Comparison of ENCODE assay signal across 12 mouse cellular contexts in the genomic region with DNA sequence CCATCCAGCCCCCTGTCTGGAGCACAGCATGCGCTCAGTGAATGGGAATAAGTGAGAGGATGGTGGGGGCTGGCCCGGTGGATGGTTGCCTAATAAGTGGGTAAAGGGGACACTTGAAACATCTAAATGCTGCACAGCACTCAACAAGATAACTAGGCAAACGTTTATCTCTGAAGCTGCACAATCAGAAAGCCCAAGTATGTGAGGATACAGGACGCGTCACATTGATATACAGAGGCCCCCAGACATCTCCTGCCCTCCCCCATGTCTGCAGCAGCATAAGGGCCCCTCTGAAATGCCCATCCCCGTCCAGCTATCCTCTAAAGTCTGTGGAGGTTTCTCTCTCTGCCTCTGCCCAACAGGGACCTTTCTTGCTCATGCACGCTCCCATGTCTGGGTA.
DNase-seq lines count a peak whose midpoint lies in the region; ATAC-seq and TF ChIP-seq lines count a peak whose summit lies in the region.
"Had no signal": no experiment of that assay in that cellular context is flagged by ENCODE, and none has a peak within 500 bp of the region (broad histone marks: within the 10 kb centered on the region; RNA-seq: fewer than 3 reads in every experiment).

No protein-coding gene starts in this region.

- H3K27me3 ChIP-seq in heart, embryonic 16.5 days (ENCODE audit: control insufficient read depth, insufficient read depth, low read length), result no peaks in the 10 kb centered on the region
- H3K27me3 ChIP-seq in lung, postnatal 0 days (replicated peaks; ENCODE audit: insufficient read depth, low read length), result no peaks in the 10 kb centered on the region
- no peaks in the 10 kb centered on the region for H3K27me3 ChIP-seq in limb, embryonic 10.5 days (ENCODE audit: low read depth, poor library complexity, severe bottlenecking)
- peaks cover 20% of the 10 kb centered on the region for H3K27me3 ChIP-seq in liver, embryonic 15.5 days

- no peak for DNase-seq in heart, adult 18-20 months
- DNase-seq in lung, postnatal 0 days (ENCODE audit: low spot score), result no peak
- no peak for DNase-seq in lung, postnatal 4 days
- DNase-seq in limb, embryonic 10.5 days (ENCODE audit: low spot score), result peak; percentile 52
- DNase-seq in thymus, postnatal 25 days, result no peak
- no peak for DNase-seq in embryo, embryonic 11 days
- DNase-seq: cerebellum, postnatal 14 days; right cerebral cortex, postnatal 4 days had no signal

- no peak overlapping the region for H3K4me3 ChIP-seq in heart, embryonic 16.5 days (ENCODE audit: low read length)
- no peak overlapping the region for H3K4me3 ChIP-seq in lung, postnatal 0 days (ENCODE audit: low read depth, low read length)
- peak overlapping the region; percentile 38 for H3K4me3 ChIP-seq in limb, embryonic 10.5 days
- no peak overlapping the region for H3K4me3 ChIP-seq in liver, embryonic 15.5 days (replicated peaks)

- TF ChIP-seq CTCF in lung, postnatal 0 days (IDR thresholded peaks at IDR 0.05), result no peak

- H3K9me3 ChIP-seq in heart, embryonic 16.5 days (replicated peaks; ENCODE audit: control insufficient read depth, low read length), result no peaks in the 10 kb centered on the region
- no peaks in the 10 kb centered on the region for H3K9me3 ChIP-seq in lung, postnatal 0 days (ENCODE audit: low read length)
- H3K9me3 ChIP-seq in limb, embryonic 10.5 days (replicated peaks), result no peaks in the 10 kb centered on the region
- H3K9me3 ChIP-seq in liver, embryonic 15.5 days (replicated peaks), result no peaks in the 10 kb centered on the region

- ATAC-seq in heart, embryonic 16.5 days (replicated peaks; ENCODE audit: extremely low read depth, insufficient read depth, low FRiP score), result no peak
- no peak for ATAC-seq in lung, postnatal 0 days
- ATAC-seq in liver, embryonic 15.5 days (ENCODE audit: insufficient read depth), result peak; percentile 68
- ATAC-seq: CD4-positive, CD25-positive, alpha-beta regulatory T cell, adult 4 months; midbrain, embryonic 16.5 days had no signal

- 31% methylated on average over 7 of the region's 7 CpGs for WGBS in heart, embryonic 16.5 days
- WGBS in lung, postnatal 0 days, result 56% methylated on average over 7 of the region's 7 CpGs
- WGBS in limb, embryonic 10.5 days, result 56% methylated on average over 7 of the region's 7 CpGs
- WGBS in liver, embryonic 15.5 days (ENCODE audit: insufficient replicate concordance), result 33% methylated on average over 7 of the region's 7 CpGs

- H3K4me2 ChIP-seq in heart, embryonic 16.5 days (ENCODE audit: low read depth, low read length), result peak overlapping the region; percentile 36; the same call in 1 of the 2 replicates
- no peak overlapping the region for H3K4me2 ChIP-seq in lung, postnatal 0 days (replicated peaks; ENCODE audit: low read depth, low read length)
- H3K4me2 ChIP-seq in liver, embryonic 15.5 days, result peak overlapping the region; percentile 52

- H3K9ac ChIP-seq in heart, embryonic 16.5 days (ENCODE audit: low read length), result peak overlapping the region; percentile 62
- no peak overlapping the region for H3K9ac ChIP-seq in lung, postnatal 0 days (replicated peaks; ENCODE audit: low read depth)
- H3K9ac ChIP-seq in liver, embryonic 15.5 days, result no peak overlapping the region

- peak overlapping the region; percentile 85 for H3K27ac ChIP-seq in heart, embryonic 16.5 days (ENCODE audit: low read length)
- peak overlapping the region; percentile 35; the same call in 1 of the 2 replicates for H3K27ac ChIP-seq in lung, postnatal 0 days (ENCODE audit: low read length)
- peak overlapping the region; percentile 94 for H3K27ac ChIP-seq in limb, embryonic 10.5 days
- H3K27ac ChIP-seq in liver, embryonic 15.5 days (replicated peaks), result peak overlapping the region; percentile 65

- no peak for TF ChIP-seq EP300 in lung, postnatal 0 days (IDR thresholded peaks at IDR 0.05)

- H3K36me3 ChIP-seq in heart, embryonic 16.5 days (ENCODE audit: control insufficient read depth, insufficient read depth), result no peaks in the 10 kb centered on the region
- H3K36me3 ChIP-seq in lung, postnatal 0 days (ENCODE audit: insufficient read depth, low read length), result no peaks in the 10 kb centered on the region
- 0 out of 2 replicates have a peak, but pooled peaks cover 10% of the 10 kb centered on the region for H3K36me3 ChIP-seq in limb, embryonic 10.5 days
- H3K36me3 ChIP-seq in liver, embryonic 15.5 days (replicated peaks), result no peaks in the 10 kb centered on the region

- peaks cover 84% of the 10 kb centered on the region for H3K4me1 ChIP-seq in heart, embryonic 16.5 days (ENCODE audit: control insufficient read depth, insufficient read depth, low read length)
- peaks cover 29% of the 10 kb centered on the region; the same call in 1 of the 2 replicates for H3K4me1 ChIP-seq in lung, postnatal 0 days (ENCODE audit: insufficient read depth, low read depth, low read length)
- H3K4me1 ChIP-seq in limb, embryonic 10.5 days, result peaks cover 93% of the 10 kb centered on the region
- peaks cover 63% of the 10 kb centered on the region for H3K4me1 ChIP-seq in liver, embryonic 15.5 days (replicated peaks)

Comparison
In these comparisons a context has a peak if more than half of its experiments do, and no peak if none do; other contexts are left out.
1. H3K27ac ChIP-seq: peak in every context shown above with its lines; median percentile 94 in limb, embryonic 10.5 days; 85 in heart, embryonic 16.5 days; 65 in liver, embryonic 15.5 days; 35 in lung, postnatal 0 days.